Mouse (Mus musculus) thymus, adult 18-20 months (tissue): ENCODE measurements around the gene Isca2.

Experiments used
- DNase-seq, 2 experiments: peaks; one replicate each; pipeline ENCODE4 v3.0.0; 2022; ENCODE audit warnings: mixed read lengths in 2 of 2

Gene Isca2

DNA sequence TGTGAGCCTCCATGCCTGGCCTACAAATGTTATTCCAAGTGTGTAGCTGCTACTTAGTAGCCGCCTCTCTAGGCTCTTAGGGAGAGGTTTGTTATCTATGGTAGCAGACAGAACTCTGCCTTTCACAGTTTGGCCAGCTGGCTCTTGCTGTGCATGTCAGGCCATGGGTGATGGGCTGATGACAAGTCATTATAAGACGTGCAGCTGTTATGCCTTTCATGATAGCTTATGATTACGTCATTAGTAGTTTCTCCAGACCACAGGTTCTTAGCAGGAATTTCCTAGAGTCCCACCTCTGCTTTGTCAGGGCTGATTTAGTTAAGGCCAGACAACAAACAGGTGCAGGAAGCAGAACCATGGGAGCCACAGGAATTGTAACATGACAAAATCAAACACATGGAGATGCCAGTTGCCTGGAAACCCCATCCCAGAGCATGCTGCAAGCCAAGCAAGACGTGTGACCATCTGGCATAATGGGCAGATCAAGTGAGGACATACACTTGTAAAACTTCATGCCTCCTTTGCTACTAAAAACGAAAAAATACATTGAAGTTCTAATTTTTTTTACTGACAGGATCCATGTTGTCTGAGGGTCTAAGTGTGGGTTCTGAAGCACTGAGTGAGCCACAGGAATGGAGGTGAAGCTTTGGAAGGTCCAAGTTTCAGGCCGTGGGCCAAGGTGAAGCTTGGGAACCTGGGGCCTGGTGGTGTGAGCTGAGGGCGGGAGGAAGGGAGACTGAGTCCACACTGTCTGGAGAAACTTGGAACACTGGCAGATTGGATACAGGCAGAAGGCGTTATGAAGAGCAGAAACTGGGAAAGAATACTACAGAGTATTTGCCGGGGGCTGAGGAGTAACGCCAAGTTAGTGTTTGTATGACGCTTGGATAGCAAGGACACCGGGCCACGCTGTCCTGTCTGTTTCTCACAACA is 46.5 kb downstream of the Isca2 start:
- no peak for DNase-seq

- DNase-seq, result no peak
Observed at GRCm38 (mm10) chr12:84823601-84824000, 50.5 kb downstream of the Isca2 start.

- DNase-seq, result no peak
Observed at GRCm38 (mm10) chr12:84824203-84824602, 51.2 kb downstream of the Isca2 start.
